Comparison of ENCODE assay signal across 10 mouse cellular contexts in the genomic region with DNA sequence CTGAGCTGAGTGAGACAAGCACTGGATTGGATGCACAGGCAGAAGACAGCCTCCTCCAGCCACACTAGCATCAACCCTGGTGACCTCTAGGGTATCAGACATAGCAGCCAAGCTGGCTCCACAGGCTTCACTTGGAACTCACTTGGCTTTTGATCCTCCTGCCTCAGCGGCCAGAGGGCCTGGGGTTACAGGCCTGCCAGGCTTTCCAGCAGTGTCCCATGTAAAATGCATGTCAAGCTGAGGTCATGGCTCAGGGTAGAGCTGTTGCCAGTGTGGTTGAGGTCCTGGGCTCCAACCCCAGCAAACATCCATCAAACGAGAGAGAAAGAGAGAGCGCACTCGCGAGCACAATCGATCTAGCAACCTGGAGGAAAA. TPM values are rescaled to one million over a fixed set of nuclear protein-coding genes. Genes with fewer than 3 reads are reported as not detected.
DNase-seq lines count a peak whose midpoint lies in the region; ATAC-seq and TF ChIP-seq lines count a peak whose summit lies in the region.
"Had no signal": no experiment of that assay in that cellular context is flagged by ENCODE, and none has a peak within 500 bp of the region (broad histone marks: within the 10 kb centered on the region; RNA-seq: fewer than 3 reads in every experiment).

No protein-coding gene starts in this region.

- no peak for TF ChIP-seq EP300 in lung, postnatal 0 days (IDR thresholded peaks at IDR 0.05)

- H3K9ac ChIP-seq in lung, postnatal 0 days (replicated peaks; ENCODE audit: low read depth): no peak overlapping the region
- H3K9ac ChIP-seq in intestine, embryonic 14.5 days (ENCODE audit: low read length): no peak overlapping the region
- H3K9ac ChIP-seq in neural tube, embryonic 13.5 days: peak overlapping the region; percentile 91

- TF ChIP-seq POLR2A in lung, adult 2 months (IDR thresholded peaks at IDR 0.05; ENCODE audit: borderline replicate concordance, extremely low read depth, low read depth, low read length): no peak

- peak overlapping the region; percentile 73 for H3K4me2 ChIP-seq in lung, postnatal 0 days (replicated peaks; ENCODE audit: low read depth, low read length)
- peak overlapping the region; percentile 75 for H3K4me2 ChIP-seq in intestine, embryonic 14.5 days (ENCODE audit: low read length)
- H3K4me2 ChIP-seq in neural tube, embryonic 13.5 days: peak overlapping the region; percentile 67

- 81% methylated on average over 6 of the region's 6 CpGs for WGBS in lung, postnatal 0 days
- WGBS in lung, adult 2 months: 70% methylated on average over 6 of the region's 6 CpGs
- WGBS in intestine, embryonic 14.5 days: 88% methylated on average over 6 of the region's 6 CpGs
- WGBS in neural tube, embryonic 13.5 days: 88% methylated on average over 6 of the region's 6 CpGs

- H3K4me1 ChIP-seq in lung, postnatal 0 days (ENCODE audit: insufficient read depth, low read depth, low read length): peaks cover 14% of the 10 kb centered on the region; the same call in 1 of the 2 replicates
- peaks cover 18% of the 10 kb centered on the region for H3K4me1 ChIP-seq in lung, adult 2 months (ENCODE audit: control insufficient read depth, insufficient read depth, low read length)
- H3K4me1 ChIP-seq in intestine, embryonic 14.5 days (replicated peaks; ENCODE audit: control insufficient read depth, insufficient read depth, low read length): peaks cover 28% of the 10 kb centered on the region
- peaks cover 56% of the 10 kb centered on the region for H3K4me1 ChIP-seq in neural tube, embryonic 13.5 days (replicated peaks)

- no peaks in the 10 kb centered on the region for H3K36me3 ChIP-seq in lung, postnatal 0 days (ENCODE audit: insufficient read depth, low read length)
- peaks cover 12% of the 10 kb centered on the region; the same call in 1 of the 2 replicates for H3K36me3 ChIP-seq in intestine, embryonic 14.5 days (ENCODE audit: control insufficient read depth, insufficient read depth, low read length)
- H3K36me3 ChIP-seq in neural tube, embryonic 13.5 days: peaks cover 29% of the 10 kb centered on the region

- no peak for TF ChIP-seq CTCF in lung, postnatal 0 days (IDR thresholded peaks at IDR 0.05)
- TF ChIP-seq CTCF in lung, adult 2 months (IDR thresholded peaks at IDR 0.05; ENCODE audit: insufficient read depth, low read length): no peak

- no peaks in the 10 kb centered on the region for H3K27me3 ChIP-seq in lung, postnatal 0 days (replicated peaks; ENCODE audit: insufficient read depth, low read length)
- no peaks in the 10 kb centered on the region for H3K27me3 ChIP-seq in intestine, embryonic 14.5 days (replicated peaks; ENCODE audit: control insufficient read depth, insufficient read depth, low read length)
- H3K27me3 ChIP-seq in neural tube, embryonic 13.5 days: no peaks in the 10 kb centered on the region

- no peak overlapping the region for H3K4me3 ChIP-seq in lung, postnatal 0 days (ENCODE audit: low read depth, low read length)
- no peak overlapping the region for H3K4me3 ChIP-seq in lung, adult 2 months (replicated peaks; ENCODE audit: extremely low read depth, low read depth, low read length)
- peak overlapping the region; percentile 70; the same call in 1 of the 2 replicates for H3K4me3 ChIP-seq in intestine, embryonic 14.5 days (ENCODE audit: low read depth, low read length)
- peak overlapping the region; percentile 4; the same call in 1 of the 2 replicates for H3K4me3 ChIP-seq in neural tube, embryonic 13.5 days

- H3K27ac ChIP-seq in lung, postnatal 0 days (ENCODE audit: low read length): no peak overlapping the region
- no peak overlapping the region for H3K27ac ChIP-seq in intestine, embryonic 14.5 days (ENCODE audit: low read depth)
- H3K27ac ChIP-seq in neural tube, embryonic 13.5 days (replicated peaks): no peak overlapping the region
- H3K27ac ChIP-seq: left cerebral cortex, adult 2 months had no signal

- ATAC-seq in lung, postnatal 0 days: no peak
- no peak for ATAC-seq in intestine, embryonic 14.5 days (replicated peaks; ENCODE audit: low FRiP score, low TSS enrichment, low read depth)
- no peak for ATAC-seq in neural tube, embryonic 13.5 days (ENCODE audit: low read depth)

- H3K9me3 ChIP-seq in lung, postnatal 0 days (ENCODE audit: low read length): no peaks in the 10 kb centered on the region
- no peaks in the 10 kb centered on the region for H3K9me3 ChIP-seq in intestine, embryonic 14.5 days (ENCODE audit: control insufficient read depth, low read length)
- no peaks in the 10 kb centered on the region for H3K9me3 ChIP-seq in neural tube, embryonic 13.5 days

- peak; percentile 41 for DNase-seq in cerebellum, adult 9-11 months
- no peak for DNase-seq in cerebellum, postnatal 25 days
- no peak for DNase-seq in lung, postnatal 0 days (ENCODE audit: low spot score)
- no peak for DNase-seq in lung, adult 2 months
- no peak for DNase-seq in intestine, embryonic 14.5 days (ENCODE audit: low spot score)
- no peak for DNase-seq in urinary bladder, postnatal 25 days (ENCODE audit: low spot score)
- DNase-seq in right cerebral cortex, postnatal 14 days: no peak
- DNase-seq: B cell, adult 2 months had no signal

RNA-seq across cellular contexts. Expression of a gene that starts 1.7 kb away (rescaled TPM):
- 97.1 and 105 TPM in 2 replicates for polyA plus RNA-seq in lung, postnatal 0 days (2015; fragmentation: Nextera tagmentation; extraction: Ambion mirVana)
- polyA plus RNA-seq in lung, adult 2 months (2012; rRNA removed): 72.8 and 74.1 TPM in 2 replicates
- polyA plus RNA-seq in intestine, embryonic 14.5 days (2014; fragmentation: Nextera tagmentation; extraction: Ambion mirVana): 124 and 129 TPM in 2 replicates
- 112 and 114 TPM in 2 replicates for polyA plus RNA-seq in neural tube, embryonic 13.5 days (2015; fragmentation: Nextera tagmentation; extraction: Ambion mirVana)

RNA-seq across cellular contexts. Expression of a gene that starts 5.5 kb away (rescaled TPM):
- 3.0 and 3.2 TPM in 2 replicates for polyA plus RNA-seq in lung, postnatal 0 days (2015; fragmentation: Nextera tagmentation; extraction: Ambion mirVana)
- polyA plus RNA-seq in lung, adult 2 months (2012; rRNA removed): 1.6 and 2.3 TPM in 2 replicates
- 21.0 and 21.8 TPM in 2 replicates for polyA plus RNA-seq in intestine, embryonic 14.5 days (2014; fragmentation: Nextera tagmentation; extraction: Ambion mirVana)
- 6.3 and 8.0 TPM in 2 replicates for polyA plus RNA-seq in neural tube, embryonic 13.5 days (2015; fragmentation: Nextera tagmentation; extraction: Ambion mirVana)

RNA-seq across cellular contexts. Expression of a gene that starts 29.2 kb away (rescaled TPM):
- polyA plus RNA-seq in lung, postnatal 0 days (2015; fragmentation: Nextera tagmentation; extraction: Ambion mirVana): 38.5 and 45.0 TPM in 2 replicates
- polyA plus RNA-seq in lung, adult 2 months (2012; rRNA removed): 99.7 and 103 TPM in 2 replicates
- 110 and 115 TPM in 2 replicates for polyA plus RNA-seq in intestine, embryonic 14.5 days (2014; fragmentation: Nextera tagmentation; extraction: Ambion mirVana)
- 156 and 174 TPM in 2 replicates for polyA plus RNA-seq in neural tube, embryonic 13.5 days (2015; fragmentation: Nextera tagmentation; extraction: Ambion mirVana)

RNA-seq across cellular contexts. Expression of a gene that starts 29.3 kb away (rescaled TPM):
- 49.1 and 57.4 TPM in 2 replicates for polyA plus RNA-seq in lung, postnatal 0 days (2015; fragmentation: Nextera tagmentation; extraction: Ambion mirVana)
- polyA plus RNA-seq in lung, adult 2 months (2012; rRNA removed): 53.4 and 60.4 TPM in 2 replicates
- polyA plus RNA-seq in intestine, embryonic 14.5 days (2014; fragmentation: Nextera tagmentation; extraction: Ambion mirVana): 24.3 and 25.9 TPM in 2 replicates
- 6.4 and 7.4 TPM in 2 replicates for polyA plus RNA-seq in neural tube, embryonic 13.5 days (2015; fragmentation: Nextera tagmentation; extraction: Ambion mirVana)

RNA-seq across cellular contexts. Expression of a gene that starts 40.1 kb away (rescaled TPM):
- polyA plus RNA-seq in lung, postnatal 0 days (2015; fragmentation: Nextera tagmentation; extraction: Ambion mirVana): 59.7 and 60.4 TPM in 2 replicates
- 59.3 and 69.3 TPM in 2 replicates for polyA plus RNA-seq in lung, adult 2 months (2012; rRNA removed)
- 32.3 and 43.4 TPM in 2 replicates for polyA plus RNA-seq in intestine, embryonic 14.5 days (2014; fragmentation: Nextera tagmentation; extraction: Ambion mirVana)
- polyA plus RNA-seq in neural tube, embryonic 13.5 days (2015; fragmentation: Nextera tagmentation; extraction: Ambion mirVana): 79.6 and 91.4 TPM in 2 replicates

Comparison
In these comparisons a context has a peak if more than half of its experiments do, and no peak if none do; other contexts are left out.
1. H3K4me3 ChIP-seq: peak in intestine, embryonic 14.5 days (single experiment) and neural tube, embryonic 13.5 days (single experiment); none in lung, postnatal 0 days (single experiment) and lung, adult 2 months (single experiment).
2. Peak in every context shown above with its lines, with median percentiles within 50 percentile points of each other: H3K4me2 ChIP-seq.